Mouse (Mus musculus) lung, embryonic 14.5 days (tissue): ENCODE data around the gene Tgfb1. TPM values are rescaled to one million over a fixed set of nuclear protein-coding genes. Genes with fewer than 3 reads are reported as not detected.
A peak's percentile ranks its signal among the peaks of the same experiment; 100 is the strongest.

Experiments used
- ATAC-seq: fragments of 200-750 bp; cut with Nextera tagmentation; 2 replicates; pipeline ENCODE4 v1.8.0; 2017; ENCODE audit warnings: mild to moderate bottlenecking, moderate TSS enrichment, moderate library complexity; ENCODE audit not compliant: insufficient read depth
- DNase-seq: peaks from one replicate; pipeline ENCODE4 v3.0.0-alpha.2; 2015
- H3K27ac ChIP-seq: fragments of 300-500 bp; sonication (generic); 2 replicates; pipeline ENCODE4 v1.5.1; 2014; ENCODE audit warnings: low read depth, mild to moderate bottlenecking, moderate library complexity
- H3K27me3 ChIP-seq: fragments of 300-500 bp; sonication (generic); 2 replicates; pipeline ENCODE4 v1.6.1; 2014; ENCODE audit warnings: low read length, control low read depth; ENCODE audit not compliant: insufficient read depth
- H3K36me3 ChIP-seq: fragments of 300-500 bp; sonication (generic); 2 replicates; pipeline ENCODE4 v1.6.1; 2014; ENCODE audit warnings: control low read depth; ENCODE audit not compliant: insufficient read depth
- H3K4me1 ChIP-seq: fragments of 300-500 bp; sonication (generic); 2 replicates; pipeline ENCODE4 v1.6.1; 2014; ENCODE audit warnings: antibody characterized with exemption, control low read depth; ENCODE audit not compliant: insufficient read depth
- H3K4me2 ChIP-seq: fragments of 300-500 bp; sonication (generic); 2 replicates; pipeline ENCODE4 v1.6.1; 2014; ENCODE audit warnings: mild to moderate bottlenecking
- H3K4me3 ChIP-seq: fragments of 300-500 bp; sonication (generic); 2 replicates; pipeline ENCODE4 v1.5.1; 2014; ENCODE audit warnings: low read depth, low read length
- H3K9ac ChIP-seq: fragments of 300-500 bp; sonication (generic); 2 replicates; pipeline ENCODE4 v1.6.1; 2014
- H3K9me3 ChIP-seq: fragments of 300-500 bp; sonication (generic); 2 replicates; pipeline ENCODE4 v1.6.1; 2016; ENCODE audit warnings: low read depth, low read length, control low read depth
- CTCF ChIP-seq: IDR thresholded peaks from 2 replicates; pipeline ENCODE4 v1.5.1; 2016; ENCODE audit warnings: antibody characterized with exemption, low read depth
- WGBS: fragments of 180-500 bp; shearing (Covaris S2); extraction: QIAGEN DNeasy Blood & Tissue Kit; methylation state at CpG from one replicate; pipeline ENCODE4 v1.1.7; 2014; 5-methylcytosine and 5-hydroxymethylcytosine counted together
- polyA plus RNA-seq: library from polyadenylated mRNA; unstranded; fragments of >200 nt; fragmentation: Nextera tagmentation; extraction: Ambion mirVana; gene quantifications from 2 replicates; pipeline ENCODE4 v1.2.1, GENCODE M21; 2014

Tgfb1 gene
- 4.0 and 4.1 TPM in 2 replicates for polyA plus RNA-seq

DNA sequence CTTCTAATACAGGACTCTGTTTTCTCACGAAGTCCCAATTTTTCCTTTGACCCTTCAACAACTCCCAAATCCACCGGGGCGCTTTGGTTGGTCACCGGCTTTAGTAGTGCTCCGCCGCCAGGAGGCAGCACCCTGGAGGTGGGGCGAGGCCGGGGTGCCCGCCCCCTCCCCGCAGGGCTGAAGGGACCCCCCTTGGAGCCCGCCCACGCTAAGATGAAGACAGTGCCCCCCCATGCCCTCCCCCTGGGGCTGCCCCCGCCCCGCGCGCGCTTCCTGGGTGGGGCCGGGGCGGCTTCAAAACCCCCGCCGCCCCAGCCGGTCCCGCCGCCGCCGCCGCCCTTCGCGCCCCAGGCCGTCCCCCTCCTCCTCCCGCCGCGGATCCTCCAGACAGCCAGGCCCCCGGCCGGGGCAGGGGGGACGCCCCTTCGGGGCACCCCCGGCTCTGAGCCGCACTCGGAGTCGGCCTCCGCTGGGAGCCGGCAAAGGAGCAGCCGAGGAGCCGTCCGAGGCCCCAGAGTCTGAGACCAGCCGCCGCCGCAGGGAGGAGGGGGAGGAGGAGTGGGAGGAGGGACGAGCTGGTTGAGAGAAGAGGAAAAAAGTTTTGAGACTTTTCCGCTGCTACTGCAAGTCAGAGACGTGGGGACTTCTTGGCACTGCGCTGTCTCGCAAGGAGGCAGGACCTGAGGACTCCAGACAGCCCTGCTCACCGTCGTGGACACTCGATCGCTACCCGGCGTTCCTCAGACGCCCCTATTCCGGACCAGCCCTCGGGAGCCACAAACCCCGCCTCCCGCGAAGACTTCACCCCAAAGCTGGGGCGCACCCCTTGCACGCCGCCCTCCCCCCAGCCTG, at the start of gene Tgfb1:
TSS of gene Tgfb1 (plus strand) at position 323 of the 852 bp plus-strand sequence.
- H3K27me3 ChIP-seq, result peaks cover 16% of the 10 kb centered on the region
- DNase-seq, result peak; percentile 82
- peak within 1 kb of the TSS; percentile 63 for H3K4me3 ChIP-seq
- peak within 1 kb of the TSS; percentile 79 for H3K27ac ChIP-seq
- peak within 1 kb of the TSS; percentile 95 for H3K4me2 ChIP-seq
- H3K9me3 ChIP-seq, result no peaks in the 10 kb centered on the region
- H3K36me3 ChIP-seq, result 0 out of 2 replicates have a peak, but pooled peaks cover 4% of the 10 kb centered on the region
- peak; percentile 55 for ATAC-seq
- H3K9ac ChIP-seq, result peak within 1 kb of the TSS; percentile 74
- peaks cover 8% of the 10 kb centered on the region; the same call in 1 of the 2 replicates for H3K4me1 ChIP-seq
- TF ChIP-seq CTCF, result peak; percentile 71
- under 1% methylated on average over 54 of the region's 69 CpGs for WGBS

DNA sequence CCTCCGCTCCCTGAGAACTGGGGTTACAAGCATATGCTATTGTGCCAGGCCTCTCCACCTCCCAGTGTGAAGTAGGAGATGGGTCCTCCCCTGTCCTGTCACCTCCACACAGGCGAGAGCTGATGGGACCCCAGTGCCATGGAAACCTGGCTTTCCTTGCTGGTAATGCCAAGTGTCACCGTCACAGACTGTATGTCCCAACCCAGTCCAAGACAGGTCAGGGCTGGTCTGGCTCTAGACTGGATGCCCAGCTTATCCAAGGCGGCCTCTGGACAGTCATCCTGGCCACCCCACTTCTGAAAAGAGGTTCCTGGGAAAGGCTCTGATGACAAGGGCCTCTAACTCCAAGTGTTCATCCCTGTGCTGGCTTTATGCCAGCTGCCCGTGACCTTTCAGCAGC, 49.7 kb upstream of the Tgfb1 start:
- Histone ChIP-seq H3K4me2 (no peak overlapping the region), H3K9ac (no peak overlapping the region), H3K36me3 (peaks cover 11% of the 10 kb centered on the region; the same call in 1 of the 2 replicates), H3K4me1 (no peaks in the 10 kb centered on the region), H3K27ac (no peak overlapping the region), H3K9me3 (no peaks in the 10 kb centered on the region), H3K4me3 (no peak overlapping the region), H3K27me3 (no peaks in the 10 kb centered on the region)
- ATAC-seq (no peak), DNase-seq (no peak)
- no peak for TF ChIP-seq CTCF
- 75% methylated on average over 5 of the region's 5 CpGs for WGBS

DNA sequence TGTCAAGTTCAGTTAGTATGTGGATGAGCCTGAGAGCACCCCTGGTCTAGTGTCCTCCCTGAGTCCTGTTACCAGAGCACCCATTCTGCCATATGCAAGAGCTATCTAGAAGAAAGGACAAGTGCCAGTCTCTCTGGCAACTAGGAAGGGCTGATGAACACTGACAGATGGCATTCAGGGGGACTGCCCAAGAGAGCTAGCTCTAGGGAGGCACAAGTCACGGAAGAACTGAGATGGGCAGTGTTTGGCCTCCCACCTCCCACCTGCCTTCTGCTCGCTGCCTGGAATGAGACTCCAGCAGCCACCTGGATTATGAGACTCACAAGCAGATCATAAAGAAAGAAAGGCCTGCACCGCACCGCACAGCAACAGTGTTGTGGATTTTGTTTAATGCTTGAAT, 47.0 kb upstream of the Tgfb1 start:
- Histone ChIP-seq H3K9ac (no peak overlapping the region), H3K4me3 (no peak overlapping the region), H3K27me3 (no peaks in the 10 kb centered on the region), H3K4me1 (no peaks in the 10 kb centered on the region), H3K27ac (no peak overlapping the region), H3K36me3 (peaks cover 2% of the 10 kb centered on the region; the same call in 1 of the 2 replicates), H3K4me2 (no peak overlapping the region), H3K9me3 (no peaks in the 10 kb centered on the region)
- ATAC-seq (no peak), DNase-seq (no peak)
- no peak for TF ChIP-seq CTCF
- WGBS, result 85% methylated on average over 4 of the region's 4 CpGs

DNA sequence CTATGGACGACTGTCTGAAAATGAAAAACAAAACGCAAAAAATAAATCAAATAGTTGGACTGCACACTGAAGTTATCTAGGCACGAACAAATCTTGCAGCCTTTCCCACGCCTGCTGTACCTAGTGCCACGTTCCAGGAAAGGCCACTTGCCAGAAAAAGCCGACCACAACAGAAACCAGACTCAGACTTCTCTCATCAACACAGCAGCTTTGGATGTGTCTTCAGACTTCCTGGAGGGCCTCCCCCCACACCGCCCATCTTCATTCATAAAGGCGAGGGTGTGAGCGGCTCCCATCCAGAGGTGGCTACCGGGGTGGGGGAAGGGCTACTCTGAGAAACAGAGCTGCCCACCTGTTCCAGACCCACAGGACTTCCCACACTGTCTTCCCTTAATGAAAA, 42.7 kb upstream of the Tgfb1 start:
- no peak overlapping the region for H3K27ac ChIP-seq
- H3K36me3 ChIP-seq, result peaks cover 2% of the 10 kb centered on the region; the same call in 1 of the 2 replicates
- H3K9ac ChIP-seq, result no peak overlapping the region
- no peaks in the 10 kb centered on the region for H3K27me3 ChIP-seq
- H3K9me3 ChIP-seq, result no peaks in the 10 kb centered on the region
- WGBS, result 72% methylated on average over 10 of the region's 10 CpGs
- no peak for ATAC-seq
- no peak for DNase-seq
- no peaks in the 10 kb centered on the region for H3K4me1 ChIP-seq
- H3K4me2 ChIP-seq, result no peak overlapping the region
- TF ChIP-seq CTCF, result no peak
- no peak overlapping the region for H3K4me3 ChIP-seq

DNA sequence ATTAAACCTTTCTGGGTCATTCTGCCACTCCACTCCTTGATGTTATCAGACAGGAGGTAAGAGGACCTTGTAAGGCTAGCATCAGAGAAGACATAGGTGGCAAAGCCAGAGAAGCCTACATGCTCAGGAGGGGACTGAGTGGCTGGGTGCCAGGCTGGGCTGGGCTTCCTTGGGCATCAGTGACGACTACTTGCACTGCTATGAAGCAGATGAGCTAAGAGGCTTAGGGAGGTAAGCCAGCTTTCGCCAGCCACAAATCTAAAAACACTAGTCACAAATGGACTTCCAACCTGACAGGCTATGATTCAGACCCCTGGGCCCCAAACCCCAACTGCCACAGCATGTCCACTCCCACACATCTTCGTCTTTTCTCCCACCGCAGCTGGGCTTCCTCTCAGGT, 42.2 kb upstream of the Tgfb1 start:
- DNase-seq (no peak), ATAC-seq (no peak)
- Histone ChIP-seq H3K27me3 (no peaks in the 10 kb centered on the region), H3K9me3 (no peaks in the 10 kb centered on the region), H3K4me3 (no peak overlapping the region), H3K4me2 (no peak overlapping the region), H3K9ac (no peak overlapping the region), H3K4me1 (no peaks in the 10 kb centered on the region), H3K27ac (no peak overlapping the region), H3K36me3 (peaks cover 2% of the 10 kb centered on the region; the same call in 1 of the 2 replicates)
- 72% methylated on average over 4 of the region's 4 CpGs for WGBS
- no peak for TF ChIP-seq CTCF

DNA sequence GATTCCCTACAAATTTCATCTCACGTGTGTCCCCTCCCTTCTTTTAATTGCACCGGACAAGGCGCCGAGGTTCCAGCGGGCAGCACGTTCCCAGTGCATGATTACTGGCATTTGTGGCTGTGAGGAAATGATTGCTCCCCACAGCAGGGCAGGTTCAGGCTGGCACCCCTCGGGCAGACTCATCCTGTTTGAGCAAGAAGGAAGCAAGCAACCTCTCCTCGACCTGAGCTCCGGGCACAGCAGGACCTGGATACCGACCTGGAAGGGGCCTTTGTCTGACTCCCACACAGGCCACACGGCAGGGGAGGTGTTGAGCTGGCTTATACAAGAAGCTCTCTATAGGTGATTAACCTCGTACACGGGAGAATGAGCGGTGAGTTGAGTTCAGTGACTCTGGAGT, 41.7 kb upstream of the Tgfb1 start:
- DNase-seq (no peak), ATAC-seq (no peak)
- Histone ChIP-seq H3K36me3 (peaks cover 2% of the 10 kb centered on the region; the same call in 1 of the 2 replicates), H3K4me3 (no peak overlapping the region), H3K9me3 (no peaks in the 10 kb centered on the region), H3K27ac (no peak overlapping the region), H3K9ac (no peak overlapping the region), H3K4me1 (no peaks in the 10 kb centered on the region), H3K27me3 (no peaks in the 10 kb centered on the region), H3K4me2 (no peak overlapping the region)
- TF ChIP-seq CTCF, result no peak
- 70% methylated on average over 14 of the region's 14 CpGs for WGBS

DNA sequence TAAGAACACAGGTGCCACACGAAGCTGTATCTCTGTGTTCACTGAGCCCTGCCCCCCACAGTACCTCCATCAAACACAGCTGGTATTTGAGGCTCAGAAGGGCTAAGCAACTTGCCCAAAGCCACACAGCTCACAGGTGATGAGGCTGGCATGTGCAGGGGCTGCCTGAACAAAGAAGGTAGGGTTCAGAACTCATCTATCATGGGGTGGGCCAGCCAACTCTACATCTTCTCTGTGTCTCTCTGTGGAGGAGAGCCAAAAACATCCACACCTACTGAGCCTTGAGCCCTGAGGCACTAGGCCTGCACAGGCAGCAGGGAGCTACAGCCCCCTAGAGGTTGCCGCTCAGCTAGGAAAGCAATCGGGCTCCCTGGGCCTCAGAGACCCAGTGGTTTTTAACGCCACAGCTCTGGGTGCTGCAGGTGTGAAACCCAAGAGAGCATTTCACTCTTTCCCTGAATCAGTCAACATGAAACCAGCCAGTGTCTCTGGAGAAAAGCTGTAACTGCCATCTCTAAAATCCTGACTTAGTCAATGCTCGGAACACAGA, 39.2 kb upstream of the Tgfb1 start:
- peak; percentile 34 for TF ChIP-seq CTCF
- Histone ChIP-seq H3K36me3 (no peaks in the 10 kb centered on the region), H3K4me2 (no peak overlapping the region), H3K4me1 (no peaks in the 10 kb centered on the region), H3K27ac (no peak overlapping the region), H3K27me3 (no peaks in the 10 kb centered on the region), H3K4me3 (no peak overlapping the region), H3K9me3 (no peaks in the 10 kb centered on the region), H3K9ac (no peak overlapping the region)
- no peak for ATAC-seq
- WGBS, result 42% methylated on average over 5 of the region's 5 CpGs
- no peak for DNase-seq
